Mouse (Mus musculus) myocyte (in vitro differentiated cells): ENCODE data around the gene Vwce. TPM values are rescaled to one million over a fixed set of nuclear protein-coding genes. Genes with fewer than 3 reads are reported as not detected.

Experiments used
- H3K27me3 ChIP-seq: one replicate; pipeline ENCODE4 v1.6.1; 2011; ENCODE audit not compliant: control insufficient read depth, insufficient read depth, insufficient read length
- H3K36me3 ChIP-seq: one replicate; pipeline ENCODE4 v1.6.1; 2011; ENCODE audit not compliant: control insufficient read depth, insufficient read depth
- H3K4me2 ChIP-seq: one replicate; pipeline ENCODE4 v1.6.1; 2011; ENCODE audit warnings: low read depth, control low read depth
- H3K4me3 ChIP-seq: one replicate; pipeline ENCODE4 v1.5.1; 2011; ENCODE audit warnings: mild to moderate bottlenecking, control low read depth, moderate library complexity
- H3K79me2 ChIP-seq: one replicate; pipeline ENCODE4 v1.6.1; 2011; ENCODE audit not compliant: control insufficient read depth, insufficient read depth
- H3ac ChIP-seq: one replicate; pipeline ENCODE4 v1.6.1; 2011; ENCODE audit not compliant: control insufficient read depth, insufficient read length
- CEBPB ChIP-seq: IDR thresholded peaks from 2 replicates; pipeline ENCODE4 v1.6.1; 2011; ENCODE audit warnings: mild to moderate bottlenecking, moderate library complexity; ENCODE audit not compliant: poor library complexity, insufficient read depth, severe bottlenecking
- E2F4 ChIP-seq: IDR thresholded peaks from one replicate; pipeline ENCODE4 v1.6.1; 2011; ENCODE audit warnings: mild to moderate bottlenecking, control low read depth, moderate library complexity; ENCODE audit not compliant: insufficient read depth
- MAX ChIP-seq: IDR thresholded peaks from one replicate; pipeline ENCODE4 v1.6.1; 2011; ENCODE audit warnings: low read depth, mild to moderate bottlenecking, control low read depth
- MYOD1 ChIP-seq, 3 experiments: IDR thresholded peaks; one replicate each; pipeline ENCODE4 v1.6.1; 2011; ENCODE audit warnings: control low read depth in 2 of 3, low read depth in 2 of 3, mild to moderate bottlenecking in 2 of 3, moderate library complexity in 1 of 3; ENCODE audit not compliant: insufficient read length in 2 of 3, control insufficient read depth in 1 of 3
- MYOG ChIP-seq, 3 experiments: IDR thresholded peaks; one replicate each; pipeline ENCODE4 v1.6.1; 2011; ENCODE audit warnings: control low read depth in 2 of 3, low read depth in 2 of 3, mild to moderate bottlenecking in 2 of 3; ENCODE audit not compliant: insufficient read length in 2 of 3, control insufficient read depth in 1 of 3, insufficient read depth in 1 of 3
- POLR2A ChIP-seq: IDR thresholded peaks from one replicate; pipeline ENCODE4 v1.6.1; 2011; ENCODE audit warnings: low read depth, mild to moderate bottlenecking, control low read depth, moderate library complexity; ENCODE audit not compliant: insufficient read length
- POLR2AphosphoS2 ChIP-seq: IDR thresholded peaks from one replicate; pipeline ENCODE4 v1.6.1; 2011; ENCODE audit warnings: low read depth, control low read depth; ENCODE audit not compliant: insufficient read length
- REST ChIP-seq: IDR thresholded peaks from one replicate; pipeline ENCODE4 v1.6.1; 2011; ENCODE audit warnings: mild to moderate bottlenecking, control low read depth, moderate library complexity; ENCODE audit not compliant: insufficient read depth, insufficient read length
- SRF ChIP-seq: IDR thresholded peaks from one replicate; pipeline ENCODE4 v1.6.1; 2011; ENCODE audit warnings: low read depth; ENCODE audit not compliant: control insufficient read depth, insufficient read length
- TCF12 ChIP-seq: IDR thresholded peaks from one replicate; pipeline ENCODE4 v1.6.1; 2011; ENCODE audit warnings: mild to moderate bottlenecking, control low read depth; ENCODE audit not compliant: poor library complexity, insufficient read depth, severe bottlenecking
- TCF3 ChIP-seq: IDR thresholded peaks from one replicate; pipeline ENCODE4 v1.6.1; 2011; ENCODE audit warnings: low read depth, control low read depth; ENCODE audit not compliant: insufficient read length
- USF1 ChIP-seq: IDR thresholded peaks from one replicate; pipeline ENCODE4 v1.6.1; 2011; ENCODE audit warnings: low read depth, mild to moderate bottlenecking, control low read depth, moderate library complexity
- polyA plus RNA-seq: library from polyadenylated mRNA; unstranded; fragments of >200 nt; fragmentation: generic; extraction: Trizol; gene quantifications from one replicate; pipeline ENCODE4 v1.2.1, GENCODE M21; 2012; ENCODE audit warnings: missing spikeins

Vwce gene
- polyA plus RNA-seq, 1 experiment = 0.05 TPM

- no peaks in the 10 kb centered on the region for H3K27me3 ChIP-seq
Observed at GRCm38 (mm10) chr19:10658406-10658805, 24.4 kb downstream of the Vwce start.

GRCm38 (mm10) chr19:10661373-10661772, 27.4 kb downstream of the Vwce start:
- Histone ChIP-seq H3K4me2 (no peak overlapping the region), H3K36me3 (no peaks in the 10 kb centered on the region), H3K79me2 (no peaks in the 10 kb centered on the region), H3K4me3 (no peak overlapping the region), H3ac (no peak overlapping the region), H3K27me3 (no peaks in the 10 kb centered on the region)
- TF ChIP-seq E2F4 (no peak), MYOD1 (IDR thresholded peaks at IDR 0.05; ENCODE audit: control insufficient read depth in 1 of 3, insufficient read length in 2 of 3, low read depth in 2 of 3) (no peak), REST (no peak), SRF (no peak), MYOG (IDR thresholded peaks at IDR 0.05; ENCODE audit: control insufficient read depth in 1 of 3, insufficient read depth in 1 of 3, insufficient read length in 2 of 3, low read depth in 2 of 3) (no peak)

More at GRCm38 (mm10) chr19:10658406-10658805, 24.4 kb downstream of the Vwce start:
- Histone ChIP-seq H3K79me2 (no peaks in the 10 kb centered on the region), H3ac (no peak overlapping the region), H3K4me2 (no peak overlapping the region), H3K36me3 (no peaks in the 10 kb centered on the region), H3K4me3 (no peak overlapping the region)
- TF ChIP-seq POLR2A (no peak), MYOD1 (IDR thresholded peaks at IDR 0.05; ENCODE audit: control insufficient read depth in 1 of 3, insufficient read length in 2 of 3, low read depth in 2 of 3) (no peak), POLR2AphosphoS2 (no peak), TCF3 (no peak), USF1 (no peak), MYOG (IDR thresholded peaks at IDR 0.05; ENCODE audit: control insufficient read depth in 1 of 3, insufficient read depth in 1 of 3, insufficient read length in 2 of 3, low read depth in 2 of 3) (no peak), TCF12 (no peak)

- no peaks in the 10 kb centered on the region for H3K79me2 ChIP-seq
- H3K36me3 ChIP-seq = no peaks in the 10 kb centered on the region
- TF ChIP-seq SRF = no peak
- no peak for TF ChIP-seq USF1
- TF ChIP-seq TCF3 = no peak
- H3ac ChIP-seq = no peak overlapping the region
- no peaks in the 10 kb centered on the region for H3K27me3 ChIP-seq
- no peak overlapping the region for H3K4me3 ChIP-seq
- no peak overlapping the region for H3K4me2 ChIP-seq
Observed at GRCm38 (mm10) chr19:10661919-10662318, 27.9 kb downstream of the Vwce start.

- H3K4me2 ChIP-seq = no peak overlapping the region
- H3K79me2 ChIP-seq = no peaks in the 10 kb centered on the region
- TF ChIP-seq MYOG (IDR thresholded peaks at IDR 0.05; ENCODE audit: control insufficient read depth in 1 of 3, insufficient read depth in 1 of 3, insufficient read length in 2 of 3, low read depth in 2 of 3) (no peak), E2F4 (no peak), SRF (no peak), TCF3 (no peak)
- H3ac ChIP-seq = no peak overlapping the region
- no peaks in the 10 kb centered on the region for H3K36me3 ChIP-seq
- no peaks in the 10 kb centered on the region for H3K27me3 ChIP-seq
- no peak overlapping the region for H3K4me3 ChIP-seq
Observed at GRCm38 (mm10) chr19:10662665-10663064, 28.7 kb downstream of the Vwce start.

- Histone ChIP-seq H3K79me2 (no peaks in the 10 kb centered on the region), H3K4me2 (no peak overlapping the region), H3K27me3 (peaks cover 13% of the 10 kb centered on the region), H3ac (no peak overlapping the region), H3K36me3 (no peaks in the 10 kb centered on the region), H3K4me3 (no peak overlapping the region)
- TF ChIP-seq CEBPB (no peak), MYOD1 (IDR thresholded peaks at IDR 0.05; ENCODE audit: control insufficient read depth in 1 of 3, insufficient read length in 2 of 3, low read depth in 2 of 3) (no peak), MYOG (IDR thresholded peaks at IDR 0.05; ENCODE audit: control insufficient read depth in 1 of 3, insufficient read depth in 1 of 3, insufficient read length in 2 of 3, low read depth in 2 of 3) (no peak), POLR2AphosphoS2 (no peak), E2F4 (no peak)
Observed at GRCm38 (mm10) chr19:10665093-10665492, 31.1 kb downstream of the Vwce start.

GRCm38 (mm10) chr19:10665499-10665898, 31.5 kb downstream of the Vwce start:
- no peak for TF ChIP-seq MYOD1 (IDR thresholded peaks at IDR 0.05; ENCODE audit: control insufficient read depth in 1 of 3, insufficient read length in 2 of 3, low read depth in 2 of 3)
- no peak for TF ChIP-seq MYOG (IDR thresholded peaks at IDR 0.05; ENCODE audit: control insufficient read depth in 1 of 3, insufficient read depth in 1 of 3, insufficient read length in 2 of 3, low read depth in 2 of 3)
- TF ChIP-seq TCF12 = no peak
- TF ChIP-seq SRF = no peak
- TF ChIP-seq E2F4 = no peak
- TF ChIP-seq TCF3 = no peak
- no peak for TF ChIP-seq CEBPB
- TF ChIP-seq USF1 = no peak
- no peak for TF ChIP-seq REST
- TF ChIP-seq POLR2AphosphoS2 = no peak
- no peak for TF ChIP-seq POLR2A
- TF ChIP-seq MAX = no peak
- H3K79me2 ChIP-seq = no peaks in the 10 kb centered on the region
- H3K27me3 ChIP-seq = peaks cover 13% of the 10 kb centered on the region

More at GRCm38 (mm10) chr19:10665499-10665898, 31.5 kb downstream of the Vwce start:
- no peak overlapping the region for H3K4me2 ChIP-seq
- no peaks in the 10 kb centered on the region for H3K36me3 ChIP-seq
- H3ac ChIP-seq = no peak overlapping the region
- no peak overlapping the region for H3K4me3 ChIP-seq
